Mouse (Mus musculus) cerebellum, adult 2 months (tissue): ENCODE results near the gene Psenen. TPM values are rescaled to one million over a fixed set of nuclear protein-coding genes. Genes with fewer than 3 reads are reported as not detected.
A peak's percentile ranks its signal among the peaks of the same experiment; 100 is the strongest.

Experiments
- DNase-seq, 2 experiments: peaks; one replicate each; pipeline ENCODE4 v3.0.0; 2021
- H3K27ac ChIP-seq: fragments of 200-500 bp; 2 replicates; pipeline ENCODE4 v1.5.1; 2012; ENCODE audit warnings: low read length, control low read depth, inconsistent platforms; ENCODE audit not compliant: insufficient read depth
- H3K27me3 ChIP-seq: fragments of 200-500 bp; 2 replicates; pipeline ENCODE4 v1.6.1; 2012; ENCODE audit warnings: inconsistent platforms, mild to moderate bottlenecking, low read length, moderate library complexity; ENCODE audit not compliant: control insufficient read depth, insufficient read depth
- H3K4me1 ChIP-seq: fragments of 200-500 bp; 2 replicates; pipeline ENCODE4 v1.6.1; 2011; ENCODE audit warnings: low read length; ENCODE audit not compliant: control insufficient read depth, insufficient read depth
- H3K4me3 ChIP-seq: fragments of 200-500 bp; replicated peaks from 2 replicates; pipeline ENCODE3; 2011; ENCODE audit warnings: mild to moderate bottlenecking, low read depth, low read length, control low read depth; ENCODE audit not compliant: insufficient read depth
- CTCF ChIP-seq: fragments of 200-500 bp; IDR thresholded peaks from 2 replicates; pipeline ENCODE4 v1.5.1; 2011; ENCODE audit warnings: low read depth, mild to moderate bottlenecking, control low read depth, low read length, moderate library complexity, borderline replicate concordance; ENCODE audit not compliant: insufficient read depth
- POLR2A ChIP-seq: fragments of 200-500 bp; IDR thresholded peaks from 2 replicates; pipeline ENCODE4 v1.6.1; 2011; ENCODE audit warnings: low read length, control low read depth, borderline replicate concordance; ENCODE audit not compliant: insufficient read depth
- WGBS: fragments of 180-500 bp; shearing (Covaris S2); methylation state at CpG from one replicate; pipeline ENCODE4 v1.1.7; 2018; 5-methylcytosine and 5-hydroxymethylcytosine counted together
- polyA plus RNA-seq: library from polyadenylated mRNA; depleted of rRNA; stranded (reverse); fragments of >200 nt; gene quantifications from 2 replicates; pipeline ENCODE4 v1.2.3, GENCODE M21; 2012; rRNA removed

Psenen gene
- polyA plus RNA-seq: 147 and 155 TPM in 2 replicates

- TF ChIP-seq CTCF (no peak), POLR2A (peak; percentile 61; the same call in 1 of the 2 replicates)
- no peaks in the 10 kb centered on the region for H3K27me3 ChIP-seq
- peaks cover 6% of the 10 kb centered on the region for H3K4me1 ChIP-seq
- peak within 1 kb of the TSS; percentile 88 for H3K4me3 ChIP-seq
- WGBS: under 1% methylated on average over 45 of the region's 45 CpGs
- DNase-seq: peak; percentile 95 to 98
- H3K27ac ChIP-seq: peak within 1 kb of the TSS; percentile 83
Measured at GRCm38 (mm10) chr7:30563117-30563905, at the start of gene Psenen, which contains the start of the genes U2af1l4 and Gm49396. TSS of gene Psenen (minus strand) at chr7:30563627. TSS of gene U2af1l4 (plus strand) at chr7:30563301. TSS of gene Gm49396 (plus strand) at chr7:30563344.

- DNase-seq: no peak
- Histone ChIP-seq H3K4me1 (no peaks in the 10 kb centered on the region), H3K27ac (no peak within 1 kb of the TSS), H3K27me3 (no peaks in the 10 kb centered on the region), H3K4me3 (no peak within 1 kb of the TSS)
- WGBS: 83% methylated on average over 8 of the region's 8 CpGs
- TF ChIP-seq POLR2A (no peak), CTCF (no peak)
Measured at GRCm38 (mm10) chr7:30612654-30613402, 49.4 kb upstream of the Psenen start, which contains the start of gene Upk1a. TSS of gene Upk1a (minus strand) at chr7:30612847.

GRCm38 (mm10) chr7:30610043-30610442 lies 46.6 kb upstream of the Psenen start:
- 58% methylated on average over 7 of the region's 7 CpGs for WGBS
- Histone ChIP-seq H3K4me1 (no peaks in the 10 kb centered on the region), H3K27ac (no peak overlapping the region), H3K27me3 (no peaks in the 10 kb centered on the region), H3K4me3 (no peak overlapping the region)
- DNase-seq: no peak
- TF ChIP-seq CTCF (no peak), POLR2A (no peak)

GRCm38 (mm10) chr7:30608476-30608875 lies 45.0 kb upstream of the Psenen start:
- no peak overlapping the region for H3K4me3 ChIP-seq
- WGBS: 59% methylated on average over 15 of the region's 16 CpGs
- H3K4me1 ChIP-seq: no peaks in the 10 kb centered on the region
- H3K27ac ChIP-seq: no peak overlapping the region
- DNase-seq: no peak
- no peak for TF ChIP-seq CTCF
- TF ChIP-seq POLR2A: no peak
- no peaks in the 10 kb centered on the region for H3K27me3 ChIP-seq

GRCm38 (mm10) chr7:30607706-30608309 lies 44.4 kb upstream of the Psenen start:
- 21% methylated on average over 8 of the region's 8 CpGs for WGBS
- Histone ChIP-seq H3K4me1 (no peaks in the 10 kb centered on the region), H3K27me3 (no peaks in the 10 kb centered on the region), H3K4me3 (no peak overlapping the region), H3K27ac (no peak overlapping the region)
- peak; percentile 44 to 49 for DNase-seq
- TF ChIP-seq POLR2A: no peak
- TF ChIP-seq CTCF: peak; percentile 64; the same call in 1 of the 2 replicates

GRCm38 (mm10) chr7:30604944-30605343 lies 41.5 kb upstream of the Psenen start:
- TF ChIP-seq CTCF: no peak
- TF ChIP-seq POLR2A: no peak
- no peak for DNase-seq
- 81% methylated on average over 8 of the region's 8 CpGs for WGBS
- Histone ChIP-seq H3K27ac (no peak overlapping the region), H3K27me3 (no peaks in the 10 kb centered on the region), H3K4me1 (peaks cover 6% of the 10 kb centered on the region), H3K4me3 (no peak overlapping the region)

DNA sequence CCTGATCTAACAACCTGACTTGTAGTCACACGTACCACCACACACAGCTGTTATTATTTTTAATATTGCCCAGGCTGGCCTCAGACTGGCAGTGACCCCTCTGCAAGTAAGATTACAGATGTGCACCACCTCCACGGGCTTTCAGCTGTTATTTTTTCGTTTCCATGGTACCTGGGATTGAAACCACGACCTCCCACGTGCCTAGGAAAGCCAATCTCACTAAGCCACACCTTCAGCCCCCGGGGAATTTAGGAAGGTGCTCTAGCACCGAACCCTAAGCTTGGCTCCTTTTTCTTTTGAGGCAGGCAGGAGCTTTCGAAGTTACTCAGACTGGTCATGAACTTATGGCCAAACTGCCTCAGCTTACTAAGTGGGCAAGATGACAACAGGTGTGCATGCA lies 41.0 kb upstream of the Psenen start:
- WGBS: 58% methylated on average over 8 of the region's 8 CpGs
- no peak overlapping the region for H3K4me3 ChIP-seq
- H3K4me1 ChIP-seq: peaks cover 6% of the 10 kb centered on the region
- TF ChIP-seq POLR2A (no peak), CTCF (no peak)
- H3K27ac ChIP-seq: no peak overlapping the region
- DNase-seq: no peak
- H3K27me3 ChIP-seq: no peaks in the 10 kb centered on the region
